Mouse (Mus musculus): ENCODE measurements around the gene Marf1.
A peak's percentile ranks its signal among the peaks of the same experiment; 100 is the strongest.
"Not testable (repeated sequence)": the region's sequence is repeated elsewhere in the genome, so short reads cannot be mapped to it uniquely, and the experiment has no call there.

Gene Marf1

DNA sequence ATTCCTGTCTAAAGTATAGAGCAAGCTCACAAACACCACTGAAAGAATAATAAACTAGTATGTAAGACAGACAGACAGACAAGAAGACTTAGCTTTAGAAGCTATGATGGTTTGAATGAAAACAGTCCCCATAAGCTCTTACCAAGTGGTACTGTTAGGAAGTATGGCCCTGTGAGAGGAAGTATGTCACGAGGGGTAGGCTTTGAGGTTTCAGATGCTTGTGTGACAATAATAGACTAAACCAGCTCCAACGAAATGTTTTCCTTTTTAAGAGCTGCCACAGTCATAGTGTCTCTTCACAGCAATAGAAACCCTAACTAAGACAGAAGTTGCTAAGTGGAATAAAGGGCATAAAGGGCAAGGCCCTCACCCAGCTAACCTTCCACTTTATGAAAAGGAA, 28.1 kb downstream of the Marf1 start:
- no peak for DNase-seq (ENCODE audit: low spot score)

GRCm38 (mm10) chr16:14131838-14132237, 31.3 kb downstream of the Marf1 start:
- DNase-seq (ENCODE audit: low spot score) = peak; percentile 90

- no peak for DNase-seq (ENCODE audit: low spot score)
Measured at GRCm38 (mm10) chr16:14131376-14131775, 31.8 kb downstream of the Marf1 start.

- no peak for DNase-seq (ENCODE audit: low spot score)
Measured at GRCm38 (mm10) chr16:14130796-14131195, 32.4 kb downstream of the Marf1 start.

- DNase-seq (ENCODE audit: low spot score) = no peak
Measured at GRCm38 (mm10) chr16:14128977-14129376, 34.2 kb downstream of the Marf1 start.

- DNase-seq (ENCODE audit: low spot score) = no peak
Measured at GRCm38 (mm10) chr16:14125253-14125652, 37.9 kb downstream of the Marf1 start.

- DNase-seq (ENCODE audit: low spot score) = no peak
Measured at GRCm38 (mm10) chr16:14124709-14125108, 38.4 kb downstream of the Marf1 start.

- DNase-seq (ENCODE audit: low spot score) = no peak
Measured at GRCm38 (mm10) chr16:14123901-14124300, 39.2 kb downstream of the Marf1 start.

GRCm38 (mm10) chr16:14122586-14122985, 40.6 kb downstream of the Marf1 start:
- no peak for DNase-seq (ENCODE audit: low spot score)

DNA sequence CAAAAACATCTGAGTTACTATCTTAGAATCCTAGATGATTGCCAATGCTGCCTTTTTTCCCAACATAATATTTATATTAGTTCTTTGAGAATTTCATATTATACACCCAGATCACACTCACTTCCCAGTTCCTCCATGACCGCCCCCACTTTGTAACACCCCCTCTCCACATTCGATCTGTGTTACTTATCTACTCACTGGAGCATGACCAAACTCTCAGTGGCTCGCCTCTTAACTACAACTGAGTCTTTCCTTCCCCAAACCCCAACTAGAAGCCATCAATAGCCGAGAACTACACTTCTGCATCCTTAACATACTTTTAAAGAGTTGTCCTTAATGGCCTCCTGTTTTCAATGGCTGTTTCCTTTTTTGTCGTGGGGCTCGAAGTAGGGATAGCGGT, 41.6 kb downstream of the Marf1 start:
- no peak for DNase-seq (ENCODE audit: low spot score)

DNA sequence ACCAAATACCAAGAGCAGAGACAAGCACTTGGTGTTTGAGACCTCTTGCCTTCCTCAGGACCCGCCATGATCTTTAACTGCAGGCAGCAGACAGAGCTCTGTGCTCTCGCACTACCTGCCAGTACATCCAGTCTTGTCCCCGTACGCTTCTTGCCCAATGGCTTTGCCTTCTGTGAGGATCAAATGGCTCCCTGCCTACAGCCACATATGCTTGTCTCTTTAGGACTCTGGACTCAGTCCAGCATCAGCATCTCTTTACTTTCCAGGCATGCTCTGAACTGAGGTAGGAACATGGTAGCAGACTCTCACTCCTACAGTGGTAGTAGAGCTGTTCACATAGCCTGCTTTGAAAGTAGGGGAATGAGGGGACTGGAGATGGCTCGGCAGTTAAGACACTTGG, 42.2 kb downstream of the Marf1 start:
- DNase-seq (ENCODE audit: low spot score) = no peak

DNA sequence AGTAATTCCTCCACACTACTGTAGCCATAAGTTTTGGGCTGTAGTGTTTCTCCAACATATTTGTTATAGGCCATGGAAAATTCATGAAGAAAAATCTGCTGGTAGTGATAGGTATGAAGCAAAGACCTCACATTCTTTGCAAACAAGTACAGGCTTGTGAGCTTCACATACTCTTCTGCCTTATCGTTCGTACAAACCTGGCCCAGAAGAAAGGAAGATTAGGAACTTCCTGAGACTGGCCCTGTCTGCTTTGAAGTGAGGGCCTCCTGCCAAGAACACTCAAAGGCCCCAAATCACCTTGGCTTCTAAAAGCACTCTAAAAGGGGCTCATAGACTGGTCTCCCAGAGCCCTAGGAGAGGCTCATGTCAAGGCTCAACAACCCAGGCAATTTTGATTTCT, 45.9 kb downstream of the Marf1 start:
- no peak for DNase-seq (ENCODE audit: low spot score)

- DNase-seq (ENCODE audit: low spot score) = no peak
Measured at GRCm38 (mm10) chr16:14112742-14113141, 50.4 kb downstream of the Marf1 start.

GRCm38 (mm10) chr16:14112133-14112532, 51.0 kb downstream of the Marf1 start:
- no peak for DNase-seq (ENCODE audit: low spot score)

DNA sequence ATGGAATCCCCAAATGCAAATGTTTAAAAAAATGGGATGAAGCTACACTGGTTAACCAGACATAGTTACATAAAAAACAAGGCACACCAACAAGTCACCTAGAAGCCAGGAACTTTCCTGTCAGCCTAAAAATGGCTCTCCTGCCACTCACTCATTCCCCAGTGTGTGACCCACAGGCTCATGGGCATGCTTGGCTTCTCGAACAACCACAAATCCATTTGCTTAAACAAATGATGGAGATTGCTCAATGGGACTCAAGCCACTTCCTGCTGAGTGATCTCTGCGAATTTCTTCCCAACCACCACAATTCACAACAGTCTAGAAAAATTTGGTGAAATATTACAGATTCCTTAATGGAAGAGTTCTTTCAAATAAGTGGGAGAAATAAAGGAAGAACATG, 52.2 kb downstream of the Marf1 start:
- no peak for DNase-seq (ENCODE audit: low spot score)

DNA sequence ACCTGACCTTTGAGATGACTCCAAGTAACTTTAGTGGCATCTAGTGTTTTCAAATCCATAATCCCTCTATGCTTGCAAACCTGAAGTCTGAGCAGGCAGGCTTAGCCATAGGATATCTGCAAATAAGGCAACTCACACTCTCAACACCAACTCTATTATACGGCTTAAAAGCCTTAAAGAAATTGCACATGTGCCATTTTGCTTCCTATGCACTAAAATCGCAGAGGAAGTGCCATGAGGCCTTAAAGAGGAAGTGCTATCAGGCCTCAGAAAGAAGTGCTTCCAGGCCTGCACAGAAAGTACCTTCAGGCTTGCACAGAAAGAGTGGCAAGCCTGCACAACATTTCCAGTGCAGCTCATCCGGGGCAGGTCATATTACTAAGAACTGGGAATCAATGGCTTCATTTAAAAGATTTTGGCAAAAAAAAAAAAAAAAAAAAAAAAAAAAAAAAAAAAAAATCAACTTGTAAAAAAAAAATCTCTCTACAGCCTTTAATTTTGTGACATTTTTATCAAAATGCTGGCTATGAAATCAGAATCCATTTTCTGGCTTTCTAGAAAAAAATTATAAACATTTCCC, 53.4 kb downstream of the Marf1 start:
- no peak for DNase-seq (ENCODE audit: low spot score)

DNA sequence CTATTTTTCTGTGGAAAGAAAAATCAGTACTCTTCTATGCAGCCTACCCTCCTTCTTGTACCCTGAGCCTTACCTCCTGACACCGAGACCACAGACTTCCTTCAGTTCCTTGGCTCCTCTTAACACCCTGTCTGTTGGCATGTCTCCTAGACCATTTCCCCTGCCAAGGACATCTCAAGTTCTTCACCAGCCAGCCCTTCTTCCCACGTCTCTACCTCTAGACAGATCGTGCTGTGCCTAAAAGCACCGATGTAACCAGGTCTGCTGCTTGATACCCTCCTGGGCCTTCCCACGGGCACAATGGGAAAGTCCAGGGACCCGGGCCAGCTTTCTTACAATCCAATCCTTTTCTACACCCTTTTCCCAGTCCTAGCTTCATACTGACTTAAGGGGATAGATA, 57.3 kb downstream of the Marf1 start:
- DNase-seq (ENCODE audit: low spot score) = peak; percentile 22

DNA sequence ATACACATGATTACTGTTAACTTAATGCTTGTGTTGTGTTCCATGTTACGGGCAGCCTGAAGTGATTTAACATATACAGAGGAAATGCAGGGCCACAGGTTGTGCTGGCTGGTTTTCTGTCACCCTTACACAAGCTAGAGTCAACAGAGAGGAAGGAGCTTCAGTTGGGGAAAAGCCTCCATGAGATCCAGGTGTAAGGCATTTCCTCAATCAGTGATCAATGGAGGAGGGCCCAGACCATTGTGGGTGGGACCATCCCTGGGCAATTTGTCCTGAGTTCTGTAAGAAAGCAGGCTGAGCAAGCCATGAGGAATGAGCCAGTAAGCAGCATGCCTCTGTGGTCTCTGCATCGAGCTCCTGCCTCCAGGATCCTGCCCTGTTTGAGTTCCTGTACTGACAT, 71.4 kb downstream of the Marf1 start:
- DNase-seq (ENCODE audit: low spot score) = no peak

DNA sequence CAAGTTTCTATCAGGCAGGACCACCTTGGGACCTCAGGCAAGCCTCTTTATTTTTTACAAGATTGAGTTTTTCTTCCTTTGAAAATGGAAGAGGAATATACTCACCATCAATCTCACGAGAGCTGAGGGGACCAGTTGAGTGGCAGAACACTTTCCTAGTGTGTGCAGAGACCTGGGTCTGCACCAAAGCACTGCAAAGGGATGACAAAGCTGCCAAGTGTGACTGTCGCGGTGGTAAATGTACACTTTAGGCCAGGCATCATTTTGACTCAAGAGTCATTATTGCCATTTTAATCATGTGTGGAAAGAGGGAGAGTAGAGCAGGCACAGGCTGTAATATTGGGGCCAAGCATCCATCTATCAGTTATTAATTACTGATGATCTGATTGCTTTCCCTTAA, 73.9 kb downstream of the Marf1 start:
- DNase-seq (ENCODE audit: low spot score) = no peak

- DNase-seq (ENCODE audit: low spot score) = no peak
Measured at GRCm38 (mm10) chr16:14088249-14088648, 74.9 kb downstream of the Marf1 start.

DNA sequence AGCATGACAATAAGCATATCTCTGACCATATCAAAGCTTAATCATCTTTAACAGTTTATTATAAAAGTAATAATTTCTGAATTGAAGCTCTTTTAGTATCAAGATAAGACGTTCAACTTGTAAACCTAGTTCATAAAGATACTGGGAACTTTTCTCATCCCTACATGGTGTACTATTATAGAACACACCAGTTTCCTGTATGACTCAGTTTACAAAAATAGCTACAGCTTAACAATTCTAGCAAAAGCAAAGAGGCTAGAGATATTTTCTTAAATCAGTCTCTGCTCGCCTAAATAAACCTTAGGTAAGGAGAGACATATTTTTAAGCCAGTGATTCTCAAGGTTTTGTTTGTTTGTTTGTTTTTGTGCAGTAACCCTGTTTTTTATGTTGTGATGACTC, 80.2 kb downstream of the Marf1 start:
- DNase-seq (ENCODE audit: low spot score) = no peak

- no peak for DNase-seq (ENCODE audit: low spot score)
Measured at GRCm38 (mm10) chr16:14070471-14071169, 92.5 kb downstream of the Marf1 start.

DNA sequence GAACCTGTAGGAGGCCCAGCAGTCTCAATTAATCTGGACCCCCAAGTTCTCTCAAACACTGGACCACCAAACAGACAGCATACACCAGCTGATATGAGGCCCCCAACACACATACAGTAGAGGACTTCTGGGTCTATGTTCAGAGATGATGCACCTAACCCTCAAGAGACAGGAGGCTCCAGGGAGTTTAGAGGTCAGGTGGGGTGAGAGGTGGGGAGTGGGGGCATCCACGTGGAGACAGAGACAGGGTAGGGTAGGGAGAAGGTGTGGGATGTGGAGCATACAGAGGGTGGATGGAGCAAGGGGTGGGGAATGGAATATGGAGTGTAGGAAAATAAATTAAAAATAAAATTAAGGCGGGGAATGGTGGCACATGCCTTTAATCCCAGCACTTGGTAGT, 94.5 kb downstream of the Marf1 start:
- not testable (repeated sequence) for DNase-seq (ENCODE audit: low spot score)

GRCm38 (mm10) chr16:14066571-14066970, 96.6 kb downstream of the Marf1 start:
- DNase-seq (ENCODE audit: low spot score) = not testable (repeated sequence)

Measured in adipocyte (in vitro differentiated cells).